Mouse (Mus musculus) monocyte, adult 5-6 weeks (primary cell): ENCODE measurements at regions not wholly inside any gene's neighbourhood (a gene's known extent, or its start where the extent isn't known, plus 50 kb on each side); places are given as distances from the start of the nearest gene placed in this dataset.

ENCODE experiments used
- ATAC-seq: fragments of 153-309, 156-312 bp; replicated peaks from 2 replicates; pipeline ENCODE4 v1.8.0; 2017; ENCODE audit warnings: mild to moderate bottlenecking; ENCODE audit not compliant: low TSS enrichment, insufficient number of reproducible peaks, severe bottlenecking, poor library complexity, low FRiP score

- ATAC-seq = no peak
Observed at GRCm38 (mm10) chr13:115687426-115687825, 585.7 kb upstream of the Itga1 start.

GRCm38 (mm10) chr13:115679591-115679990 is 577.8 kb upstream of the Itga1 start:
- ATAC-seq = no peak

DNA sequence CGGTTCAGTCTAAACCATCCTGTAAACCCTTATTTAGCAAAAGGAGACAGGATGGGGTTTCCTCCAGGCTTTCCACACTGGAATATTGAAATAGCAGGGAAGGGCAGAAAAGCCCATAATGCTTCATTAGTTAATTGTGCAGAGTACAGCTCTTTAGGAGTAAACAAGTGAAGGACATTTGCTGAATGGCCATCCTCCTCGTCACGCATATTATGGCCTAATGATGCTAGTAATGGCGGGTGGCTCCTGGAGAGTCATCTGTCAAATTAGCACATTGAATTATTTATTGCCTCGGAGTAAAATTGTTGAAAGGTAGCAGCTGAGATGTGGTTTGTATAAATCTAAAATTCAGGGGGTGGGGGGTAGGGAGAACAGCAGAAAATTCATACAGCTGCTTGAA is 575.1 kb upstream of the Itga1 start:
- ATAC-seq = no peak

DNA sequence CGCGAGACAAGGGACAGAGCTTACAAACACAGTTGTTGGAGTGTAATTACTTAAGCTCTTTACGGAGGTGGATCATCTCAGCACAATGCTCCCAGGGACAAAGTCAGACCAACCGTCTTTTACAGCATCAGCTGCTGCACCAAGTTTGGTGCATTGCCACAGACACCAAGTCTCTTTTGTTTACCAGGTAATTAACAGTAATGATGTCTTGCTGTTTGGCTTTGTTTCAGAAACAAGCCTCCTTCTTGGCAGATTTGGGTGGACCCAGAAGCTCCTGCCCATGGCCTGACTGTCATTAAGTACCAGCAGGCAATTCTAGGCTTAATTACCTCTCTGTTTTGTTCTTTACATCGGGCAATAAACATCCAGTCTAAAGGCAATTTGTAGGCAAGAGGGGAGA is 572.0 kb upstream of the Itga1 start:
- no peak for ATAC-seq

DNA sequence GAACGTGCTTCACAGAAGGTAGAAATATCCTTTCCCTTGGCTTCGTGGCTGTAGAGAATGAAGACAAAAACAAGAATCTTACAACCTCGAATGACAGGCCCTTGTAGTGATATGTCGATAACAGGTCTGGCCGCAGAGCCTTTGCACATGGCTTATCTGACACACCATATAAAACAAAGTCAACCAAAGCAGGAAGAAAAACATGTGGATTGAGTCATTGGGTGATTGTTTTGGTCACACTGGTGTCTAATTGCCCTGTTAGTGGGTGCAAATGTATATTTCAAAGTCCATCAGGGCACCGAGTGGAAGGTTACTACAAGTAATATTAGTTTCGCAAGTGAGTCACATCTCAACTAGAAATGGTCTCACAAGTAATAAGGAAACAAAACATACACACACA is 569.9 kb upstream of the Itga1 start:
- no peak for ATAC-seq

GRCm38 (mm10) chr13:115669516-115669915 is 567.8 kb upstream of the Itga1 start:
- ATAC-seq = no peak

GRCm38 (mm10) chr13:115655134-115655533 is 553.4 kb upstream of the Itga1 start:
- no peak for ATAC-seq

- ATAC-seq = no peak
Observed at GRCm38 (mm10) chr13:115652935-115653334, 551.2 kb upstream of the Itga1 start.

DNA sequence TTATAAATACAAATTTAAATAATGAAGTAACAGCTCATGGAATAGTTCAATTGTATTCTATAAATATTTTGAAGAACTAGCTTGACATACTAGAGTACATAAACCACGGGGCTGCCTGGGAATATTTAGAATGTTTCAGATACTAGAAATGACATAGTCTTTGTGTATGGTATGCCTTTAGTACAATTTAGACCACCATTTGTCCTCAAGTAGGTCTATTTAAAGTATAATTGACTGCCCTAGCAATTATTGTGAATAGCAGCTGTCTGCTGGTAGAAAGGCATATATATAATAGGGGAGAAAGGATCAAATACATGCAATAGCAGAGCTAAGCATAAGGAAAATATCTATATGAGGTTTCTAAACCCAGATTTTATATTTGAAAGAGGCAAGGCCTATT is 550.6 kb upstream of the Itga1 start:
- ATAC-seq = no peak

DNA sequence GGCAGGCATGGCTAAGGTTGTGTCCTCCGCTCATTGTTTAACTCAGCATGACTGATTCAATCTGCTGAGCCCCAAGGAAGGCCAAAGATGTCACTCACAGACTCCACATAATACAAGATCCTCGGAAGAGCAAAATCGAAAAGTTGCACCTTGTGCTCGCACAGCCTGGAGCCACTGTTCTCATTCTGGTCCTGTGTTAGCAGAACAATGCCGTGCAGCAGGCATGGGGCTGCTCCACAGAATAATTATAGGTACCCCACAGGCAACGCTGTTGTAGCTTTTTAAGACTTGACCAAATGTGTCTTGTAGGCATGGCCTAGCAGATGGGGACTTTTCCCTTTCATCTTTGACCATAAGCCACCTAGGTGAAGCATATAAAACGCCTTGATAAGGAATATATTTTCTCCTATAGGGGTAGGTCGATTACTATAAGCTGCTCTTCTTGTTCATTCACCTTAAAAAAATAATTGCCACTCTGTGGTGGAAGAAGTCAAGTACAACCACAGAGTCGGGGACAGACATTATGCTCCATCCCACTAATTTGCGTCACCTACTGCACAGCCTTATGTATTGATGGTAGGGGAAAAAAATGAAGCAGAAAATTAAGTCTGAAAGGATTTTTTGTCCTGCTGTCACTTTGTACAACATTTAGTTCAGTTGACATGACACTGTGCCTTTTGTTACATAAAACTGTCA is 529.8 kb upstream of the Itga1 start:
- ATAC-seq = no peak

GRCm38 (mm10) chr13:115630603-115631002 is 528.8 kb upstream of the Itga1 start:
- no peak for ATAC-seq

DNA sequence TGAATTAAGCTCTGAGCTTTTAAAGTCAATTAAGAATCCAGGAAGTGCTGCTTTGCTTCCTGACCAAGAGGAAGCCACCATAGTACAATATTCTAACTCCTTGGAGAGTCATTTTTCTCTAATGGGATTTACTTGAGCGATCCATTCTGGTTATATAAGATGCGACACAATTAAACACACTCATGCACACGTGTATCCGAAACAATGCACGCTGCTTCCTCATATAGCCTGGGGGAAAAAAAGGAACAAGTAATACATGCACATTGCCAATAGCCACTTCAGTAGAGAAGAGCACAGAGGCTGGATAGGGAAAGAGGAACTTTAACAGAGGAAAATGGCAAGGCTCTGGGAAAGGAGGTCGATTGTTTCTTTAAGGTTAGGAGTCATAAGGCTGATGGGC is 511.4 kb upstream of the Itga1 start:
- no peak for ATAC-seq

- ATAC-seq = no peak
Observed at GRCm38 (mm10) chr13:115606441-115606840, 504.7 kb upstream of the Itga1 start.

- ATAC-seq = no peak
Observed at GRCm38 (mm10) chr13:115595126-115595671, 493.4 kb upstream of the Itga1 start.

DNA sequence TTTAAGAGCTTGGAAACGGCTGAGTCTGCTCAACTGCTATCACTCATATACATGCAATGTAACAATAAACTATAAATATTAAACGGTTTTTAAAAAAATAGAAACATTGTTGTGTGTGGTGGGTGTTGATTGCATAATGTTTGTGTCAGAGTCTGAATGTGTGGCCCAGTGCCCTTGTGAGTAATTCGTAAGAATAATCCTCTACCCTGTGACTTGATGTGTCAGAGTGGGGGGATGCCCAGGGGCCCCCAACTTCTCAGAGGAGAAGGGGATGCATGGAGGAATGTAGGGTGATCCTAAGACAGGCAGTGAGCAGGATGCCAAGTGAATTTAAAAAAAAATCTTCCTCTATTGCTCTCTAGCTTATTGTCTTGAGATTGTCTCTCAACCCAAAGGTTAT is 474.2 kb upstream of the Itga1 start:
- ATAC-seq = no peak

- ATAC-seq = no peak
Observed at GRCm38 (mm10) chr13:115575052-115575891, 473.5 kb upstream of the Itga1 start.

DNA sequence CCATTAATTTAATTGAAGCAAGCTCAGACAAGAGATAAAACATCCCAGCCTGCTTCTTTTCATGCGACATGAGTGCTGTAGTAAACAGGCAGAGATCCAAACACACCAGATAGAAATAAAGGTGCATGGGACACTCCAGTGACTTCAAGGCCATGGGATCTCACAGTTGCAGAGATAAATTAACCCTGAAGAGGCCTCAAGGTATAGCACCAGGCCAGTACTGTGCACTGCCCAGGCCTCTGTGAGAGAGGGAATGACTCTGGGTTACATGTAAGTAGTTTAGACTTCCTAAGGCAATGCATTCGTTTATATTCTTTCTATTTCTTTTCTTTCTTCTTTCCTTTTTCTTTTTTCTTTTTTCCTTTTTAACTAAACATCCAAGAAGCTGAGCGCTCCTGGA is 439.4 kb upstream of the Itga1 start:
- no peak for ATAC-seq

DNA sequence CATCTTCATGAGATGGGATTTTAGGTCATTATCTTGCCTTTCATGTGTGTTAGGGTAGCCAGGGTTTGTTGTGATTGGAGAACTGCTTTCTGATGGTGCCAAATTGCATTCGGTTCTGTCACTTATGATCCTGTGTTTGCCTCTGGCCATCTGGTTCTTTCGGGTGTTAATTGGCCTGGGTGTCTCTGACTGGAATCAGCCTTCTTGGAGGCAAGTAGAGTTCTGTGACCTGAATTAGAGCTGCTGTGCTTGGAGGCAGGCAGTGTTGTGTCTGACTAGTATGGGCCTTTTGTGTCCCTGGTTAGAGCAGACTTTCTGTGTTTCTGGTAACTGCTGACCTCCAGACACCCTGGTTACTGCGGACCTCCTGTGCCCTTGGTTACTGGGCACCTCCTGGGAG is 434.1 kb upstream of the Itga1 start:
- no peak for ATAC-seq

- ATAC-seq = no peak
Observed at GRCm38 (mm10) chr13:115513914-115514313, 412.1 kb upstream of the Itga1 start.

DNA sequence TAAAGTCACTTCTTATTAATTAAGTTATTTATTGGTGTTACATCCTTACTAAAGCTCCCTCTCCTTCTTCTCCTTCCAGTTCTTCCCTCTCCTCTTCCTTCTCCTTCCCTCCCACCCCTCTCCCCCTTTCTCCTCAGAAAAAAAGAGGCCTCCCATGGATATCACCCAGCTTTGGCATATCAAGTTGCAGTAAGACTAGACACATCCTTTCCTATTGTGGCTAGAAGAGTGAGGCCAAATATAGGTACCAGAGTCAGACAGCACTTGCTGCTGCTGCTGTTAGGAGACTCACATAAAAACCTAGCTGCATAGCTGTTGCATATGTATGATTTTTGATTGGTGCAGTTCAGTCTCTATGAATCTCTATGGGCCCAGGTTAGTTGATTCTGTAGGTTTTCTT is 410.4 kb upstream of the Itga1 start:
- no peak for ATAC-seq
